Mouse (Mus musculus): Measurements from ENCODE around the gene Nsf. TPM values are rescaled to one million over a fixed set of nuclear protein-coding genes. Genes with fewer than 3 reads are reported as not detected.

The Nsf gene
- polyA plus RNA-seq, 1 experiment from 2014 or later, result 55.1 TPM

DNA sequence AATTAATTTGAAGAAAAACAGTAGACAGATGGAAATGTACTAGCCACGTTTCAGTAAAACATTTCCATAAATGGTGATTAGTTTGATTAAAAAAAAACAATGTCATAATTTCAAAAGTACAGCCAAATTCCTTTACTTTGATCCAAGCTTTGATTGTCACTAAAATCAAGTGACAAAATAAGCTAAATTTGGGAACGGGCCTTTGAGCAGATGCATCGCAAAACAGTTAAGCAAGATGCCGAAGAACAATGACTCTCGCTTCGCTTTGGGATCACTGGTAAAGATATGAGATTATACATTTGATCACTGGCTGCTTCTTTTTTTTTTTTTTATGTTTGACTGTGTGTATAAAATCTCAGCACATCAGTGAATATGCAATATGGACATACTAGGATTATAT is 20.0 kb downstream of the Nsf start:
- ATAC-seq (ENCODE audit: low read depth), result no peak
- no peak overlapping the region for H3K27ac ChIP-seq (ENCODE audit: low read length)
- H3K4me1 ChIP-seq (replicated peaks; ENCODE audit: control insufficient read depth, insufficient read depth, low read length), result no peaks in the 10 kb centered on the region
- no peaks in the 10 kb centered on the region for H3K27me3 ChIP-seq (ENCODE audit: control insufficient read depth, insufficient read depth, low read depth, low read length)
- WGBS, result 82% methylated on average over 6 of the region's 6 CpGs
- H3K4me2 ChIP-seq (ENCODE audit: low read depth, low read length), result no peak overlapping the region
- no peak overlapping the region for H3K9ac ChIP-seq (ENCODE audit: low read length)
- H3K36me3 ChIP-seq (ENCODE audit: control insufficient read depth, insufficient read depth, low read length), result no peaks in the 10 kb centered on the region; the same call in 1 of the 2 replicates
- no peak overlapping the region for H3K4me3 ChIP-seq (ENCODE audit: low read length)
- H3K9me3 ChIP-seq (ENCODE audit: control insufficient read depth, low read length), result no peaks in the 10 kb centered on the region

DNA sequence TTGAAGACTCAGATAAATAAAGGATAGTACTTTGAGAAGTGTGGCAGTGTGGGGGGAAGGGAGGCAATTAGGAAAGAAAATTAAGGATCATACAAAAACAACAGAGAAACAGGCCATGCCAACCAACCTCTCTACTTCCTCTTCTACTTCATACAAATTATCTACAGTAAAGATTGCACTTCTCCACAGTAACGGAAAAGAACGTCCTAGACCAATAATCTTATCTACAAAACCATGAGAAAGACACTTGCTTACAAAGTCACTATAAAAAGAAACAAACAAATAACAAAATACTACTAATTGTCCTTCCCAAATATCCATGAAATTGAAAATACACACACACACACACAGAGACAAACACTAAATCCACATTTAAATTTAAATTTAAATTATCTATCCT is 29.9 kb downstream of the Nsf start:
- Histone ChIP-seq H3K36me3 (ENCODE audit: control insufficient read depth, insufficient read depth, low read length) (no peaks in the 10 kb centered on the region), H3K9me3 (ENCODE audit: control insufficient read depth, low read length) (no peaks in the 10 kb centered on the region), H3K4me1 (replicated peaks; ENCODE audit: control insufficient read depth, insufficient read depth, low read length) (no peaks in the 10 kb centered on the region), H3K27ac (ENCODE audit: low read length) (no peak overlapping the region), H3K4me3 (ENCODE audit: low read length) (no peak overlapping the region), H3K4me2 (ENCODE audit: low read depth, low read length) (no peak overlapping the region), H3K9ac (ENCODE audit: low read length) (no peak overlapping the region), H3K27me3 (ENCODE audit: control insufficient read depth, insufficient read depth, low read depth, low read length) (no peaks in the 10 kb centered on the region)
- ATAC-seq (ENCODE audit: low read depth), result no peak
- 89% methylated on average over 2 of the region's 2 CpGs for WGBS

DNA sequence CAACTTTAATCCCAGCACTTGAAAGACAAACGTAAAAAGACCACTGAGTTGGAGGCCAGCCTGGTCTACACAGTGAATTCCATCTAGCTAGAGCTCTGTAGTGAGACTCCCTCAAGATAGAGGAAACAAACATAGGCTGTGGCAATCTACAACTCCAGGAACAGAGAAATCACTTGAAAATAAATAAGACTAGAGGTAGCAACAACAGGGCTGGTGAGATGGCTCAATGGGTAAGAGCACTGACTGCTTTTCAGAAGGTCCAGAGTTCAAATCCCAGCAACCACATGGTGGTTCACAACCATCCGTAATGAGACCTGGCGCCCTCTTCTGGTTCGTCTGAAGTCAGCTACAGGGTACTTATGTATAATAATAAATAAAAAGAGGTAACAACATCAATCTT is 30.6 kb downstream of the Nsf start:
- Histone ChIP-seq H3K4me3 (ENCODE audit: low read length) (no peak overlapping the region), H3K27ac (ENCODE audit: low read length) (no peak overlapping the region), H3K27me3 (ENCODE audit: control insufficient read depth, insufficient read depth, low read depth, low read length) (no peaks in the 10 kb centered on the region), H3K9ac (ENCODE audit: low read length) (no peak overlapping the region), H3K9me3 (ENCODE audit: control insufficient read depth, low read length) (no peaks in the 10 kb centered on the region), H3K4me1 (replicated peaks; ENCODE audit: control insufficient read depth, insufficient read depth, low read length) (no peaks in the 10 kb centered on the region), H3K36me3 (ENCODE audit: control insufficient read depth, insufficient read depth, low read length) (no peaks in the 10 kb centered on the region), H3K4me2 (ENCODE audit: low read depth, low read length) (no peak overlapping the region)
- no peak for ATAC-seq (ENCODE audit: low read depth)
- 84% methylated on average over 4 of the region's 4 CpGs for WGBS

DNA sequence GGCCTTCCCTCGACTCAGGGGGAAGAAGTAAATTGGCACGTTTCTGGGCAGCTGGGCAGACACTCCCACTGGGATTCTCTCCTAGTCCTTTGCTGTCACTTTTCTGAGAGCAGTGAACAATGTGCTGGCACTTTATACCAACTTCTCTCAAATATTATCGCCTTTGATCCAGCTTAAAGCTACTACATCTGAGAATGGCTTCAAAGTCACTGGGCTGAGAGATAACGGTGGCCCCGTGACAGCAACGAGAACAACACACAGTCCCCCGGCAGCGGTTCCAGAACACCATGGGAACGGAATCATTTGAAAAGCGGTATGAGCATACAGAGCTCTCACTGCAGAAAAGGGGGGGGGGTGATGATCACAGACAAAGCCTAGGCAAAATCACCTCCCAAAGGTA is 31.0 kb downstream of the Nsf start:
- H3K27me3 ChIP-seq (ENCODE audit: control insufficient read depth, insufficient read depth, low read depth, low read length), result no peaks in the 10 kb centered on the region
- no peak for ATAC-seq (ENCODE audit: low read depth)
- H3K4me3 ChIP-seq (ENCODE audit: low read length), result no peak overlapping the region
- no peaks in the 10 kb centered on the region for H3K36me3 ChIP-seq (ENCODE audit: control insufficient read depth, insufficient read depth, low read length)
- no peak overlapping the region for H3K4me2 ChIP-seq (ENCODE audit: low read depth, low read length)
- no peaks in the 10 kb centered on the region for H3K4me1 ChIP-seq (replicated peaks; ENCODE audit: control insufficient read depth, insufficient read depth, low read length)
- 85% methylated on average over 10 of the region's 10 CpGs for WGBS
- H3K27ac ChIP-seq (ENCODE audit: low read length), result no peak overlapping the region
- H3K9ac ChIP-seq (ENCODE audit: low read length), result no peak overlapping the region
- H3K9me3 ChIP-seq (ENCODE audit: control insufficient read depth, low read length), result no peaks in the 10 kb centered on the region

DNA sequence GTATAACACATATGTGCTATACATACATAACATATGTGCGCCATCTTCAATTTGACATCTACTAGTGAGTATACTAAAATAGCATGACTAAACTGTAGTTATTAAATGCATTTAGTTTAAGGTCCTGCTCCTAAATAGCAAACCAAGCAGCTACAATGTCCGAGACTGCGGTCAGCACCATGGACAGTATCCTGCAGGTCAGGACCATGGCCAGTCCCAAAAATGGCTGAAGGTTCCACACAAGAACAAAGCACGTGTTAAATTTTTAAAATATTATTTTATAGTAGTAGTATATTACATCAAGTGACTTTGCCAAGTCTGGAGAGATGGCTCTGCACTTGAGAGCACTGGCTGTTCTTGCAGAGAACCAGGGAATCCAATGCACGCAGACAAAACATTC is 33.2 kb downstream of the Nsf start:
- no peaks in the 10 kb centered on the region for H3K4me1 ChIP-seq (replicated peaks; ENCODE audit: control insufficient read depth, insufficient read depth, low read length)
- WGBS, result 58% methylated on average over 5 of the region's 5 CpGs

GRCm38 (mm10) chr11:103916807-103917206 is 37.0 kb downstream of the Nsf start:
- no peaks in the 10 kb centered on the region for H3K27me3 ChIP-seq (ENCODE audit: control insufficient read depth, insufficient read depth, low read depth, low read length)
- H3K4me2 ChIP-seq (ENCODE audit: low read depth, low read length), result no peak overlapping the region
- H3K4me3 ChIP-seq (ENCODE audit: low read length), result no peak overlapping the region
- WGBS, result 72% methylated on average over 7 of the region's 7 CpGs
- H3K9ac ChIP-seq (ENCODE audit: low read length), result no peak overlapping the region
- H3K36me3 ChIP-seq (ENCODE audit: control insufficient read depth, insufficient read depth, low read length), result peaks cover 7% of the 10 kb centered on the region
- no peaks in the 10 kb centered on the region for H3K4me1 ChIP-seq (replicated peaks; ENCODE audit: control insufficient read depth, insufficient read depth, low read length)
- no peaks in the 10 kb centered on the region for H3K9me3 ChIP-seq (ENCODE audit: control insufficient read depth, low read length)
- H3K27ac ChIP-seq (ENCODE audit: low read length), result no peak overlapping the region
- no peak for ATAC-seq (ENCODE audit: low read depth)

More for the DNA sequence above, 33.2 kb downstream of the Nsf start:
- H3K9me3 ChIP-seq (ENCODE audit: control insufficient read depth, low read length), result no peaks in the 10 kb centered on the region
- H3K27me3 ChIP-seq (ENCODE audit: control insufficient read depth, insufficient read depth, low read depth, low read length), result no peaks in the 10 kb centered on the region
- H3K4me2 ChIP-seq (ENCODE audit: low read depth, low read length), result no peak overlapping the region
- no peak for ATAC-seq (ENCODE audit: low read depth)
- no peak overlapping the region for H3K4me3 ChIP-seq (ENCODE audit: low read length)
- H3K9ac ChIP-seq (ENCODE audit: low read length), result no peak overlapping the region
- H3K36me3 ChIP-seq (ENCODE audit: control insufficient read depth, insufficient read depth, low read length), result peaks cover 2% of the 10 kb centered on the region; the same call in 1 of the 2 replicates
- H3K27ac ChIP-seq (ENCODE audit: low read length), result no peak overlapping the region

- Histone ChIP-seq H3K27ac (ENCODE audit: low read length) (no peak overlapping the region), H3K9me3 (ENCODE audit: control insufficient read depth, low read length) (no peaks in the 10 kb centered on the region), H3K4me3 (ENCODE audit: low read length) (no peak overlapping the region), H3K4me2 (ENCODE audit: low read depth, low read length) (no peak overlapping the region), H3K27me3 (ENCODE audit: control insufficient read depth, insufficient read depth, low read depth, low read length) (no peaks in the 10 kb centered on the region), H3K9ac (ENCODE audit: low read length) (no peak overlapping the region), H3K4me1 (replicated peaks; ENCODE audit: control insufficient read depth, insufficient read depth, low read length) (no peaks in the 10 kb centered on the region), H3K36me3 (ENCODE audit: control insufficient read depth, insufficient read depth, low read length) (peaks cover 7% of the 10 kb centered on the region)
- WGBS, result 66% methylated on average over 9 of the region's 9 CpGs
- ATAC-seq (ENCODE audit: low read depth), result no peak
These were observed 38.2 kb downstream of the Nsf start for GRCm38 (mm10) chr11:103915686-103916085.

DNA sequence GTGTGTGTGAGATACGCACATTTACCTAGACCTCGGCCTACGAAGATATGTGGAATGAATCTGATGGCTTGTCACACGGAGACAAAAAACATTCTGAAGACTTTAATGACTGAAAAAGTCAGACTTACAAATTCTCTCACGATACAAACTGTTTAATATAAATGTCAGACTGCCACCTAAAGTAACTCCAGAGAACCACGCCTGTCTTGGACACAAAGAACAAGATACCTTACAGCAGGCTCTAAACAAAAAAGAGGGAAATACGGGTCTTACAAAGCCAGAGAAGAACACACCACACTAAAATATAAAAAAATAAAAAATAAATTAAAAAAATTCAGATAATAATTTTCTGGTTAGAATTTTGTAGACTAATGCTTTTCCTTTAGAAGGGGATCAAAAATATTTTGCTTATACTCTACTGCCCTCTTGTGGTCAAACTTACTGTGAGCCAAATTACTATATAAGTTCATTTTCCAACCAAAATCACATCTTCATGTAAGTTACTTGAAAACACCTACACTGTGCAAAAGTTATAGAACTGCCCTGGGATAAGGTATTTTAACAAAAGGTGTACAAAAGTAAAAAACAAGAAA is 42.8 kb downstream of the Nsf start:
- Histone ChIP-seq H3K4me2 (ENCODE audit: low read depth, low read length) (no peak overlapping the region), H3K4me1 (replicated peaks; ENCODE audit: control insufficient read depth, insufficient read depth, low read length) (no peaks in the 10 kb centered on the region), H3K36me3 (ENCODE audit: control insufficient read depth, insufficient read depth, low read length) (peaks cover 6% of the 10 kb centered on the region), H3K27me3 (ENCODE audit: control insufficient read depth, insufficient read depth, low read depth, low read length) (no peaks in the 10 kb centered on the region), H3K27ac (ENCODE audit: low read length) (no peak overlapping the region), H3K4me3 (ENCODE audit: low read length) (no peak overlapping the region), H3K9me3 (ENCODE audit: control insufficient read depth, low read length) (no peaks in the 10 kb centered on the region), H3K9ac (ENCODE audit: low read length) (no peak overlapping the region)
- 63% methylated on average over 7 of the region's 7 CpGs for WGBS
- ATAC-seq (ENCODE audit: low read depth), result no peak

GRCm38 (mm10) chr11:103910531-103910930 is 43.3 kb downstream of the Nsf start:
- ATAC-seq (ENCODE audit: low read depth), result no peak
- Histone ChIP-seq H3K36me3 (ENCODE audit: control insufficient read depth, insufficient read depth, low read length) (peaks cover 5% of the 10 kb centered on the region), H3K27me3 (ENCODE audit: control insufficient read depth, insufficient read depth, low read depth, low read length) (no peaks in the 10 kb centered on the region), H3K4me1 (replicated peaks; ENCODE audit: control insufficient read depth, insufficient read depth, low read length) (no peaks in the 10 kb centered on the region), H3K4me2 (ENCODE audit: low read depth, low read length) (no peak overlapping the region), H3K9ac (ENCODE audit: low read length) (no peak overlapping the region), H3K4me3 (ENCODE audit: low read length) (no peak overlapping the region), H3K27ac (ENCODE audit: low read length) (no peak overlapping the region), H3K9me3 (ENCODE audit: control insufficient read depth, low read length) (no peaks in the 10 kb centered on the region)
- WGBS, result 90% methylated on average over 11 of the region's 11 CpGs

- H3K36me3 ChIP-seq (ENCODE audit: control insufficient read depth, insufficient read depth, low read length), result peaks cover 5% of the 10 kb centered on the region
- 67% methylated on average over 11 of the region's 11 CpGs for WGBS
- H3K27ac ChIP-seq (ENCODE audit: low read length), result no peak overlapping the region
- no peaks in the 10 kb centered on the region for H3K9me3 ChIP-seq (ENCODE audit: control insufficient read depth, low read length)
- H3K4me3 ChIP-seq (ENCODE audit: low read length), result no peak overlapping the region
- H3K27me3 ChIP-seq (ENCODE audit: control insufficient read depth, insufficient read depth, low read depth, low read length), result no peaks in the 10 kb centered on the region
- no peak overlapping the region for H3K9ac ChIP-seq (ENCODE audit: low read length)
- no peak for ATAC-seq (ENCODE audit: low read depth)
- H3K4me1 ChIP-seq (replicated peaks; ENCODE audit: control insufficient read depth, insufficient read depth, low read length), result no peaks in the 10 kb centered on the region
- no peak overlapping the region for H3K4me2 ChIP-seq (ENCODE audit: low read depth, low read length)
These were observed 44.0 kb downstream of the Nsf start for GRCm38 (mm10) chr11:103909809-103910208.

Measured in lung, embryonic 16.5 days (tissue).